Mouse (Mus musculus) midbrain, embryonic 15.5 days (tissue): Measurements from ENCODE around the gene Arl4c. TPM values are rescaled to one million over a fixed set of nuclear protein-coding genes. Genes with fewer than 3 reads are reported as not detected.

Experiments
- ATAC-seq: fragments of 200-750 bp; cut with Nextera tagmentation; replicated peaks from 2 replicates; pipeline ENCODE4 v1.8.0; 2017; ENCODE audit warnings: moderate TSS enrichment
- H3K27ac ChIP-seq: fragments of 300-500 bp; sonication (generic); 2 replicates; pipeline ENCODE4 v1.5.1; 2015; ENCODE audit warnings: mild to moderate bottlenecking, inconsistent platforms
- H3K27me3 ChIP-seq: fragments of 300-500 bp; sonication (generic); replicated peaks from 2 replicates; pipeline ENCODE4 v1.6.1; 2015; ENCODE audit warnings: inconsistent platforms
- H3K36me3 ChIP-seq: fragments of 300-500 bp; sonication (generic); replicated peaks from 2 replicates; pipeline ENCODE4 v1.6.1; 2015; ENCODE audit warnings: inconsistent platforms
- H3K4me1 ChIP-seq: fragments of 300-500 bp; sonication (generic); 2 replicates; pipeline ENCODE4 v1.6.1; 2015; ENCODE audit warnings: inconsistent platforms
- H3K4me2 ChIP-seq: fragments of 300-500 bp; sonication (generic); 2 replicates; pipeline ENCODE4 v1.6.1; 2015; ENCODE audit warnings: inconsistent platforms, mild to moderate bottlenecking, moderate library complexity
- H3K4me3 ChIP-seq: fragments of 300-500 bp; sonication (generic); 2 replicates; pipeline ENCODE4 v1.5.1; 2015; ENCODE audit warnings: mild to moderate bottlenecking, inconsistent platforms
- H3K9ac ChIP-seq: fragments of 300-500 bp; sonication (generic); 2 replicates; pipeline ENCODE4 v1.6.1; 2015; ENCODE audit warnings: mild to moderate bottlenecking, inconsistent platforms
- H3K9me3 ChIP-seq: fragments of 300-500 bp; sonication (generic); 2 replicates; pipeline ENCODE4 v1.6.1; 2016; ENCODE audit warnings: inconsistent platforms
- WGBS: fragments of 180-500 bp; shearing (Covaris S2); methylation state at CpG from one replicate; pipeline ENCODE4 v1.1.7; 2015; ENCODE audit warnings: mixed read lengths; 5-methylcytosine and 5-hydroxymethylcytosine counted together
- polyA plus RNA-seq: library from polyadenylated mRNA; unstranded; fragments of >200 nt; fragmentation: Nextera tagmentation; extraction: Ambion mirVana; gene quantifications from 2 replicates; pipeline ENCODE4 v1.2.1, GENCODE M21; 2015

Arl4c gene
- polyA plus RNA-seq, 1 experiment from 2014 or later, result 55.6 TPM

DNA sequence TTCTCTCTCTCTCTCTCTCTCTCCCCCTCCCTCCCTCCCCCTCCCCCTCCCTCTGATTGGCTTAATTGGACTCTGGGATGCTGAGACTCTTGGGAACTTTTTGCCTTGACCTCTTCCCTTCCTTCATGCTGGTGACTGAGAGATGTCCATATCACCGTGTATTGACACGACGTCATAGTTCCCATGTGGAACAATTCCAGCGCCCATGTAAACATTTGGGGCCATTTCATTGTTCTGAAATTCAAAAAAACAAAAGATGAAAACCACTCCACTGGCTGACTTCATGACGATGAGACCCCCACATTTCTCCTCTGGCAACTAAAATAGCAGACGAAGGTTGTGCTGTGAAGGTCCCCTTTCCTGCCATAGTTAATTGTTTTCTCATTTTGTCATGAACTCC is 69.2 kb downstream of the Arl4c start:
- Histone ChIP-seq H3K27ac (no peak overlapping the region), H3K9me3 (no peaks in the 10 kb centered on the region), H3K4me2 (no peak overlapping the region), H3K4me3 (no peak overlapping the region), H3K9ac (no peak overlapping the region), H3K4me1 (no peaks in the 10 kb centered on the region), H3K27me3 (no peaks in the 10 kb centered on the region), H3K36me3 (no peaks in the 10 kb centered on the region)
- ATAC-seq, result no peak
- 67% methylated on average over 6 of the region's 6 CpGs for WGBS

DNA sequence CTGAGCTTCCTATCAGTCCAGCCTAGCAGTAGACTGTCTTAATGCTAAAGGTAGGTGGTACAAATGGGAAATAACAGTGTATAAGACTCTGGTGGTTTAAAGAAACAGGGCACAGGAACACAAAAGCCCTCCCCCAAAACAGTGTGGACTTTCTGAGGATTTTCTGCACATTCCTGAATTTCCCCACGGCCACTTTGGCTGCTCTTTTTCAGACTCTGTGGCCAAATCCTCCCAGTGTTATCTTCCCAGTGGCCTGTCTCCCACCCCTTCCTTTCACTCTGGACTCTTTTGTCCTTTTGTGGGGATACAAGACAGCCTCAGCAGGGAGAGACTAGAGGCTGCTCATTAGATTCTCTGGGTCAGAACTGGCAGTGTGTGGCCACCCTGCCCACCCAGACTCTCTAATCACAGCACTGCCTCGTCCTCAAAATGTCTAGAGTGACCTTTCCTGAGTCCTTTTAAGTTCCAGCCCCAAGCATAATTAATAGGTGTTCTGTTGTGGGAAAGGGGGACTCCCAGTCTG is 72.0 kb downstream of the Arl4c start:
- H3K36me3 ChIP-seq, result no peaks in the 10 kb centered on the region
- no peak for ATAC-seq
- no peaks in the 10 kb centered on the region for H3K4me1 ChIP-seq
- WGBS, result 10% methylated on average over 2 of the region's 2 CpGs
- no peak overlapping the region for H3K4me2 ChIP-seq
- H3K9me3 ChIP-seq, result no peaks in the 10 kb centered on the region
- no peaks in the 10 kb centered on the region for H3K27me3 ChIP-seq
- H3K4me3 ChIP-seq, result no peak overlapping the region
- no peak overlapping the region for H3K27ac ChIP-seq
- no peak overlapping the region for H3K9ac ChIP-seq

DNA sequence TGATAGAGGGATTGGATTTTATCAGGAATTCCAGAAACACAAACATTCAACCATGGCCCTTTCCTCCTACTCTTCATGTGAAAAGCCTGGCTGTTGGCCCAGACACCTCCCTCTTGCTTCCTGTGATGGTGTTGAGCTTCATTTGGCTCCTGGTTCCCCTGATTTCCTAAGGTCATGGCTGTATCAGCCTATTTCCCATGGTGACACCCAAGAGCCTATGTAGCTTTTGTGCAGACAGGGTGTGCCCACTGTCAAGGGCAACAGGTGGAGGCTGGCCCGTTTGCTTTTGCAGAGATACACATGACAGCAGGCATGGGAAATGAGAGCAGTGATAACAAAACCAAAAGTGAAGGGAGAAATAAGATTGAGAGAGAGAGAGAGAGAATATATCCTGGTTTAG is 76.8 kb downstream of the Arl4c start:
- Histone ChIP-seq H3K4me3 (no peak overlapping the region), H3K4me1 (0 out of 2 replicates have a peak, but pooled peaks cover 7% of the 10 kb centered on the region), H3K9ac (no peak overlapping the region), H3K9me3 (no peaks in the 10 kb centered on the region), H3K27me3 (no peaks in the 10 kb centered on the region), H3K27ac (no peak overlapping the region), H3K4me2 (no peak overlapping the region), H3K36me3 (no peaks in the 10 kb centered on the region)
- ATAC-seq, result no peak
- WGBS, result 88% methylated on average over 1 of the region's 1 CpGs

DNA sequence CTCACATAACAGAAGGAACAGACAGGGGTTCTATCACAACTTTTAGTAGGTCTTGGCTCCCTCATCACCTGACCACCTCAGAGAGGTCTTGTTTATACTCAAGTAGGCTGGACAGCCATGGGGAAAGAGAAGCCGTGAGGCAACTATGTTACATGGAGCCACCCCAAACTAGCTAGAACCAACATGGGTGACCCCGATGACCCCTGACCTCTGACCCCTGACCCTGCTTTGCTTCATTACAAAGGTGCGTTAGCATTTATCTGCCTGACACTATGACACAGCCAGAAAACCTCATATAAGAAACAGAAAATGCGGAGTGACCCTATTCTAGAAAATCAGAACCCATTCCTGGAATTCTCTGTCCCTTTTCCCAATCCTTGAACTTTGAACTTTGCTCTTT is 77.6 kb downstream of the Arl4c start:
- 0 out of 2 replicates have a peak, but pooled peaks cover 7% of the 10 kb centered on the region for H3K4me1 ChIP-seq
- no peaks in the 10 kb centered on the region for H3K27me3 ChIP-seq
- no peak for ATAC-seq
- no peak overlapping the region for H3K9ac ChIP-seq
- H3K27ac ChIP-seq, result no peak overlapping the region
- H3K9me3 ChIP-seq, result no peaks in the 10 kb centered on the region
- H3K4me2 ChIP-seq, result no peak overlapping the region
- no peak overlapping the region for H3K4me3 ChIP-seq
- H3K36me3 ChIP-seq, result no peaks in the 10 kb centered on the region
- 96% methylated on average over 4 of the region's 4 CpGs for WGBS

DNA sequence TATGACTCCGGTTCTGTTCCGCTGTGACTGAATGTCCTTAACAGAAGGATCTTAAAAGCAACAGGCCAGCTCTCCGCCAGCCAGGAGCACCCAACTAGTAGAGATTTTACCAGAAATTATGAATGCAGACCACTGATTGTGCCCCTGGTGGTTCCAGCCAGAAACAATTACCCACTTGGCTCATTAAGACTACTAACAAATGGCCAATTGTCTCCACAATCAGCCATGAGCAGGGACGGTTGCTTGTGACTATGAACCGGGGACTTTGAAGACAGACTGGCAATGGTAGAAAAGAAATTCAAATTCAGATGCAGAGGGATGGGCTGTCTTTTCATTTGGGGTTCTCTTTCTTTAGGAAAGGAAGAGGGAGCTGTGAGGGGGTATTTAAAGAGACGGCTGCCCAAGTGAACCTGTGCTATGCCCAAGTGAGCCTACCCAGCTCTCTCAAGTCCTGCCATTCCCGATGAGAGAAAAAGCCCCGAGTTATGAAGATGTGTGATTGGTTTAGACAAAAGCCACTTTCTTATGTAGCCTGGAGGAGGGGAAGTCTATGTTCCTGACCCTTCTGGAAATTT is 78.4 kb downstream of the Arl4c start:
- H3K27ac ChIP-seq, result no peak overlapping the region
- no peak; the same call in 1 of the 2 replicates for ATAC-seq

More for the DNA sequence above, 78.4 kb downstream of the Arl4c start:
- WGBS, result 47% methylated on average over 8 of the region's 8 CpGs
- Histone ChIP-seq H3K36me3 (no peaks in the 10 kb centered on the region), H3K4me3 (no peak overlapping the region), H3K9me3 (no peaks in the 10 kb centered on the region), H3K4me1 (0 out of 2 replicates have a peak, but pooled peaks cover 7% of the 10 kb centered on the region), H3K9ac (no peak overlapping the region), H3K27me3 (no peaks in the 10 kb centered on the region), H3K4me2 (no peak overlapping the region)

Other genes starting within 250 kb of the Arl4c start
- gene Glrp1, start 192.2 kb downstream of the Arl4c start, polyA plus RNA-seq, result not detected in 2 replicates